In genomic region chr1:90997641-90998040, GRCm38 (mm10) we compare ENCODE assay signal across 13 mouse cellular contexts. TPM values are rescaled to one million over a fixed set of nuclear protein-coding genes. Genes with fewer than 3 reads are reported as not detected.
A peak's percentile ranks its signal among the peaks of the same experiment; 100 is the strongest.
DNase-seq lines count a peak whose midpoint lies in the region; ATAC-seq and TF ChIP-seq lines count a peak whose summit lies in the region.
"Had no signal": no experiment of that assay in that cellular context is flagged by ENCODE, and none has a peak within 500 bp of the region (broad histone marks: within the 10 kb centered on the region; RNA-seq: fewer than 3 reads in every experiment).

No protein-coding gene starts in this region.

- DNase-seq in liver, result peak; percentile 0
- DNase-seq in liver, postnatal 0 days, result no peak
- no peak for DNase-seq in forebrain, embryonic 14.5 days (ENCODE audit: low spot score)
- DNase-seq in hindbrain, postnatal 0 days (ENCODE audit: low spot score), result no peak
- no peak for DNase-seq in urinary bladder, postnatal 4 days (ENCODE audit: low spot score in 2 of 2)
- DNase-seq in cerebellum, postnatal 25 days, result no peak
- DNase-seq: cerebellum, adult 11-12 months; thymus, postnatal 25 days had no signal

- no peaks in the 10 kb centered on the region for H3K9me3 ChIP-seq in liver, postnatal 0 days (ENCODE audit: low read length)
- H3K9me3 ChIP-seq in forebrain, embryonic 14.5 days (replicated peaks; ENCODE audit: control insufficient read depth, low read length), result no peaks in the 10 kb centered on the region
- no peaks in the 10 kb centered on the region for H3K9me3 ChIP-seq in hindbrain, postnatal 0 days (ENCODE audit: low read length)
- H3K9me3 ChIP-seq in neural tube, embryonic 14.5 days (ENCODE audit: control insufficient read depth, low read length), result no peaks in the 10 kb centered on the region
- H3K9me3 ChIP-seq: liver, embryonic 15.5 days had no signal

- H3K36me3 ChIP-seq in liver, postnatal 0 days (replicated peaks; ENCODE audit: insufficient read depth, low read length), result no peaks in the 10 kb centered on the region
- H3K36me3 ChIP-seq in forebrain, embryonic 14.5 days (ENCODE audit: control insufficient read depth, insufficient read depth, low read length), result no peaks in the 10 kb centered on the region
- no peaks in the 10 kb centered on the region for H3K36me3 ChIP-seq in hindbrain, postnatal 0 days (ENCODE audit: insufficient read depth, low read length)
- no peaks in the 10 kb centered on the region for H3K36me3 ChIP-seq in neural tube, embryonic 14.5 days (ENCODE audit: control insufficient read depth, insufficient read depth, low read length)
- H3K36me3 ChIP-seq: liver, embryonic 15.5 days had no signal

- no peak for TF ChIP-seq EP300 in liver, postnatal 0 days (IDR thresholded peaks at IDR 0.05; ENCODE audit: low read depth)

- no peak for ATAC-seq in liver, postnatal 0 days
- ATAC-seq in forebrain, embryonic 14.5 days, result no peak
- no peak for ATAC-seq in hindbrain, postnatal 0 days
- no peak for ATAC-seq in neural tube, embryonic 14.5 days (ENCODE audit: low read depth)

- H3K4me3 ChIP-seq in liver, postnatal 0 days (ENCODE audit: low read depth, low read length), result no peak overlapping the region
- no peak overlapping the region for H3K4me3 ChIP-seq in forebrain, embryonic 14.5 days (ENCODE audit: low read depth, low read length)
- H3K4me3 ChIP-seq in hindbrain, postnatal 0 days (ENCODE audit: low read length), result no peak overlapping the region; the same call in 1 of the 2 replicates
- no peak overlapping the region for H3K4me3 ChIP-seq in neural tube, embryonic 14.5 days (ENCODE audit: low read depth, low read length)

- 0 out of 2 replicates have a peak, but pooled peaks cover 9% of the 10 kb centered on the region for H3K27me3 ChIP-seq in liver, postnatal 0 days (ENCODE audit: insufficient read depth, low read length)
- H3K27me3 ChIP-seq in forebrain, embryonic 14.5 days (replicated peaks; ENCODE audit: control insufficient read depth, insufficient read depth, low read length), result no peaks in the 10 kb centered on the region
- no peaks in the 10 kb centered on the region for H3K27me3 ChIP-seq in hindbrain, postnatal 0 days (ENCODE audit: insufficient read depth, low read length)
- H3K27me3 ChIP-seq in neural tube, embryonic 14.5 days (ENCODE audit: control insufficient read depth, insufficient read depth, low read length), result no peaks in the 10 kb centered on the region

- H3K9ac ChIP-seq in liver, postnatal 0 days (replicated peaks), result no peak overlapping the region
- H3K9ac ChIP-seq in forebrain, embryonic 14.5 days (ENCODE audit: low read length), result no peak overlapping the region
- no peak overlapping the region for H3K9ac ChIP-seq in hindbrain, postnatal 0 days (replicated peaks; ENCODE audit: low read length)
- no peak overlapping the region; the same call in 1 of the 2 replicates for H3K9ac ChIP-seq in neural tube, embryonic 14.5 days (replicated peaks; ENCODE audit: low read depth, low read length)

- peaks cover 13% of the 10 kb centered on the region for H3K4me1 ChIP-seq in liver, postnatal 0 days (ENCODE audit: insufficient read depth)
- H3K4me1 ChIP-seq in forebrain, embryonic 14.5 days (ENCODE audit: control insufficient read depth, insufficient read depth, low read length), result peaks cover 6% of the 10 kb centered on the region; the same call in 1 of the 2 replicates
- 0 out of 2 replicates have a peak, but pooled peaks cover 9% of the 10 kb centered on the region for H3K4me1 ChIP-seq in hindbrain, postnatal 0 days (ENCODE audit: insufficient read depth, low read length)
- peaks cover 9% of the 10 kb centered on the region for H3K4me1 ChIP-seq in neural tube, embryonic 14.5 days (ENCODE audit: control insufficient read depth, insufficient read depth, low read length)

- 69% methylated on average over 5 of the region's 5 CpGs for WGBS in liver, postnatal 0 days (ENCODE audit: insufficient replicate concordance)
- 87% methylated on average over 5 of the region's 5 CpGs for WGBS in forebrain, embryonic 14.5 days
- 87% methylated on average over 5 of the region's 5 CpGs for WGBS in hindbrain, postnatal 0 days
- 86% methylated on average over 5 of the region's 5 CpGs for WGBS in neural tube, embryonic 14.5 days

- no peak overlapping the region for H3K27ac ChIP-seq in liver, postnatal 0 days (ENCODE audit: low read depth)
- H3K27ac ChIP-seq in forebrain, embryonic 14.5 days (ENCODE audit: low read depth, low read length), result no peak overlapping the region
- no peak overlapping the region for H3K27ac ChIP-seq in hindbrain, postnatal 0 days
- H3K27ac ChIP-seq in neural tube, embryonic 14.5 days (ENCODE audit: low read depth, low read length), result no peak overlapping the region
- H3K27ac ChIP-seq: liver, embryonic 15.5 days had no signal

- no peak overlapping the region; the same call in 1 of the 2 replicates for H3K4me2 ChIP-seq in liver, postnatal 0 days (ENCODE audit: low read depth, low read length)
- peak overlapping the region; percentile 98; the same call in 1 of the 2 replicates for H3K4me2 ChIP-seq in forebrain, embryonic 14.5 days (ENCODE audit: low read length)
- H3K4me2 ChIP-seq in hindbrain, postnatal 0 days (ENCODE audit: low read depth, low read length), result peak overlapping the region; percentile 99; the same call in 1 of the 2 replicates
- peak overlapping the region; percentile 85 for H3K4me2 ChIP-seq in neural tube, embryonic 14.5 days (ENCODE audit: low read depth, low read length)

- TF ChIP-seq CTCF in liver, postnatal 0 days (IDR thresholded peaks at IDR 0.05; ENCODE audit: low read depth), result no peak
- no peak for TF ChIP-seq CTCF in hindbrain, postnatal 0 days (IDR thresholded peaks at IDR 0.05; ENCODE audit: low read depth)

RNA-seq across cellular contexts. Expression of gene Lrrfip1, which starts 0.9 kb away (rescaled TPM):
- polyA plus RNA-seq in liver, postnatal 0 days (2015; fragmentation: Nextera tagmentation; extraction: Ambion mirVana), result 21.9 and 22.7 TPM in 2 replicates
- 27.2 and 35.6 TPM in 2 replicates for polyA plus RNA-seq in forebrain, embryonic 14.5 days (2014; fragmentation: Nextera tagmentation; extraction: Ambion mirVana)
- total RNA-seq in hindbrain, postnatal 0 days (2014; rRNA removed), result 20.5 and 26.9 TPM in 2 replicates
- 37.5 and 37.8 TPM in 2 replicates for polyA plus RNA-seq in hindbrain, postnatal 0 days (2015; fragmentation: Nextera tagmentation; extraction: Ambion mirVana)
- polyA plus RNA-seq in neural tube, embryonic 14.5 days (2014; fragmentation: Nextera tagmentation; extraction: Ambion mirVana), result 41.4 and 50.4 TPM in 2 replicates

RNA-seq across cellular contexts. Expression of gene Rab17, which starts 28.2 kb away (rescaled TPM):
- polyA plus RNA-seq in liver, postnatal 0 days (2015; fragmentation: Nextera tagmentation; extraction: Ambion mirVana), result 8.2 and 8.6 TPM in 2 replicates
- 0.11 and 0.36 TPM in 2 replicates for polyA plus RNA-seq in forebrain, embryonic 14.5 days (2014; fragmentation: Nextera tagmentation; extraction: Ambion mirVana)
- not detected in 2 replicates for total RNA-seq in hindbrain, postnatal 0 days (2014; rRNA removed)
- 0.19 TPM in 1 of 2 replicates, not detected in the other for polyA plus RNA-seq in hindbrain, postnatal 0 days (2015; fragmentation: Nextera tagmentation; extraction: Ambion mirVana)
- polyA plus RNA-seq in neural tube, embryonic 14.5 days (2014; fragmentation: Nextera tagmentation; extraction: Ambion mirVana), result 0.13 TPM in 1 of 2 replicates, not detected in the other
- polyA plus RNA-seq: erythroblast, embryonic 14.5 days had no signal

RNA-seq across cellular contexts. Expression of gene Prlh, which starts 44.7 kb away (rescaled TPM):
- not detected in 2 replicates for polyA plus RNA-seq in liver, postnatal 0 days (2015; fragmentation: Nextera tagmentation; extraction: Ambion mirVana)
- polyA plus RNA-seq in forebrain, embryonic 14.5 days (2014; fragmentation: Nextera tagmentation; extraction: Ambion mirVana), result not detected in 2 replicates
- not detected in 2 replicates for total RNA-seq in hindbrain, postnatal 0 days (2014; rRNA removed)
- polyA plus RNA-seq in hindbrain, postnatal 0 days (2015; fragmentation: Nextera tagmentation; extraction: Ambion mirVana), result 1.5 and 1.8 TPM in 2 replicates
- not detected in 2 replicates for polyA plus RNA-seq in neural tube, embryonic 14.5 days (2014; fragmentation: Nextera tagmentation; extraction: Ambion mirVana)
- total RNA-seq: ES-E14; hematopoietic stem cell, adult 5-6 weeks had no signal
- polyA plus RNA-seq: liver, embryonic 15.5 days had no signal
